Mouse (Mus musculus): ENCODE data around the gene Itih3. TPM values are rescaled to one million over a fixed set of nuclear protein-coding genes. Genes with fewer than 3 reads are reported as not detected.

Itih3 gene
- total RNA-seq (2023) = not detected

DNA sequence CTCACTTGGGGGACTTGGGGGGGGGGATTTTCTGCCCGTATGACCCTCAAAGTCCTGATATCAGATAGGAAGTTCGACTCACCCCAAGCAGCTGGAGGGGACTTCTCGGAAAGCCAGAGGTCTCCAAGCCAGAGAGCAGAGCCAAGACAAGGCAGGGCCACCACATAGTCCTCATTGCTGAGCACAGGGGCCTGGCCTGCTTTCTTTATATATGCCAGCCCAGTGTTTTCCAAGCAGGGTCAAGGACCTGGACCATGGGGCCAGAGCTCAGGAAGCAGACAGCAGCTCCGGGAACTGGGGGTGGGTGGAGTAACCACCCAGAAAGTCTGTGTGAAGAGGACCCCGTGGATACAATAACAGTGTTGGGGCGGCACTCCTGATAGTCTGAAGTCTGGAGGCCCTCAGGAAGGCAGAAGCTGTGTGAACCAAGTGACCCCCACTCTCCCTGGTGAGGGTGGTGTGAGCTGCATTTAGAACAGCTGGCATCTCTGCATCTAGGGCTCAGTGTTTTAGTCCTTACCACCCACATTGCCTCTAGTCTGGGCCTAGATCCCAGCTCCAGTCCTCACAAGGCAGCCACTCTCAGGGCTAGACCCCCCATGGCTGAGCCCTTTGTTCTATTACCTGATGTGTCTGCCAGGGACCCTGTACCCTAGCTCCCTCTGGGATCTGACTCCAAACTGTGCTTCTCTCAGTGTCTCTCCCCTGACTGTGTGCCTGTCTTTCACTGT, at the start of gene Itih3:
Gene Itih3 (minus strand): TSS at position 386 of the 731 bp plus-strand sequence.

GRCm38 (mm10) chr14:30951154-30951825, 27.7 kb upstream of the Itih3 start, which contains the start of gene Nek4:
Nek4 (plus strand) TSS chr14:30951377.

DNA sequence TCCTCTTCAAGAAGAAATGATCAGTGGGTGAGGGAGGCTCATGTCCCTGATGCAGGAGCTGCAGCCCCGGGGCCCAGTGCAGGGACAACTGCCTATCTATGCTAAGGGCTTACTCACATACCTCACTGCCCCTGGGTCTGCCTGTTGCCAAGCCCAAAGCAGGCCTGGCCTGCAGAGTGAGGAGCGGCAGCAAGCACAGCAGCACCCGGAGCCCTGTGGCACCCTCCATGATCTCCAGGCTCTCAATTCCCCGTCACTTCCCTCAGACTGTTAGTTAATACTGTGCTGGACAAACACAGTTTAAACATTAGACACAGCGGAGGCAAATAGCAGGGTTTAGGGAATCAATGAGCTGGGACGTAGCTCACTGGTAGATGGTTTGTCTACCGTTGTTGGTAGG, 19.5 kb upstream of the Itih3 start, which contains the start of gene Itih1:
Gene Itih1 (minus strand): TSS at position 252 of the 400 bp plus-strand sequence.

GRCm38 (mm10) chr14:30886204-30886603, 37.4 kb downstream of the Itih3 start, which contains the start of gene Itih4:
Itih4 (plus strand) TSS chr14:30886476.

DNA sequence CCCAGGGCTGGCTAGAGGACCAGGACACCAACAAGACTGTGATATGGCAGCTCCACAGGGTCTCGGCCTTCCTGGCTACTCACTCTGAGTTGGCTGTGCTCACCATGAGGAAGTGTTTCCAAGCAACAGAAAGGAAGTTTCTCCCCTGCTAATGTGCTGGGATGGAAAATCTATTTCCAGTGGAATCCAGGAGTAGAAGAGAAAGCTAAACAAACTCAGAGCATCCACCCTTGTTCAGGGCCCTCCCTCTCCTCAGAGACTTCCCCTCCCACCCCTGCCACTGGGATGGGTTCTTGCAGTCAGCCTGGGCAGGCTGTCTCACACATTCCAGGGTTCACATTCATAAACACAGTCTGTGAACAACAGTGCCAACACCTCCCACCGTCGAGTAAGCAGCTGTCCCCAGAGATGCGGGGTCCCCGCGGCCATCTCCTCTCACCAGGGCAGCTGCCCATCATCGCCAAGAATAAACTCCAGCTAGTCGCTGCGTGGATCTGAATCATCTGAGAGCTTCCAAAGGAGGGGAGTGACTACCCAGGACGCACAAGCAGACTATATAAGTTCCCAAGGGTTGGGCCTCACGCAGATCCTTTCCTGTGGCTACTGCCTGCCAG, 44.5 kb downstream of the Itih3 start, which contains the start of gene Mustn1:
Gene Mustn1 (plus strand): TSS at position 243 of the 614 bp plus-strand sequence.

Other genes starting within 250 kb of the Itih3 start
- gene Sfmbt1, start 208.9 kb downstream of the Itih3 start, total RNA-seq (2023) = 10 to 100 TPM; 10.6 to 11.7 TPM
- gene Tmem110, start 98.2 kb downstream of the Itih3 start, total RNA-seq (2023) = 10 to 100 TPM; 33.2 to 34.0 TPM
- 1 to 10 TPM; 3.3 to 3.7 TPM for gene Mustn1, start 44.6 kb downstream of the Itih3 start, total RNA-seq (2023)
- under 1 TPM in 1 of 2 experiments, not detected in 1; 0.16 TPM for gene Itih4, start 37.3 kb downstream of the Itih3 start, total RNA-seq (2023)
- not detected for gene Itih1, start 19.5 kb upstream of the Itih3 start, total RNA-seq (2023)
- gene Nek4, start 27.6 kb upstream of the Itih3 start, total RNA-seq (2023) = 1 to 10 TPM; 6.9 to 7.4 TPM
- 10 to 100 TPM; 25.2 to 28.1 TPM for gene Glt8d1, start 77.6 kb upstream of the Itih3 start, total RNA-seq (2023)
- 100 to 1,000 TPM; 100 to 102 TPM for gene Spcs1, start 77.9 kb upstream of the Itih3 start, total RNA-seq (2023)
- 10 to 100 TPM; 58.5 to 59.8 TPM for gene Pbrm1, start 95.4 kb upstream of the Itih3 start, total RNA-seq (2023)
- 100 to 1,000 TPM; 136 to 157 TPM for gene Gnl3, start 95.4 kb upstream of the Itih3 start, total RNA-seq (2023)
- gene Smim4, start 205.2 kb upstream of the Itih3 start, total RNA-seq (2023) = 10 to 100 TPM; 30.5 to 39.4 TPM
- 1 to 10 TPM; 3.0 to 5.5 TPM for gene Nt5dc2, start 207.3 kb upstream of the Itih3 start, total RNA-seq (2023)
- gene Stab1, start 244.9 kb upstream of the Itih3 start, total RNA-seq (2023) = 1 to 10 TPM; 3.8 to 6.0 TPM